Mouse (Mus musculus): ENCODE measurements around the gene Mmp24. TPM values are rescaled to one million over a fixed set of nuclear protein-coding genes. Genes with fewer than 3 reads are reported as not detected.
"Not testable (repeated sequence)": the region's sequence is repeated elsewhere in the genome, so short reads cannot be mapped to it uniquely, and the experiment has no call there.

Gene Mmp24
- total RNA-seq, 1 experiment from 2014 or later = 0.10 TPM

DNA sequence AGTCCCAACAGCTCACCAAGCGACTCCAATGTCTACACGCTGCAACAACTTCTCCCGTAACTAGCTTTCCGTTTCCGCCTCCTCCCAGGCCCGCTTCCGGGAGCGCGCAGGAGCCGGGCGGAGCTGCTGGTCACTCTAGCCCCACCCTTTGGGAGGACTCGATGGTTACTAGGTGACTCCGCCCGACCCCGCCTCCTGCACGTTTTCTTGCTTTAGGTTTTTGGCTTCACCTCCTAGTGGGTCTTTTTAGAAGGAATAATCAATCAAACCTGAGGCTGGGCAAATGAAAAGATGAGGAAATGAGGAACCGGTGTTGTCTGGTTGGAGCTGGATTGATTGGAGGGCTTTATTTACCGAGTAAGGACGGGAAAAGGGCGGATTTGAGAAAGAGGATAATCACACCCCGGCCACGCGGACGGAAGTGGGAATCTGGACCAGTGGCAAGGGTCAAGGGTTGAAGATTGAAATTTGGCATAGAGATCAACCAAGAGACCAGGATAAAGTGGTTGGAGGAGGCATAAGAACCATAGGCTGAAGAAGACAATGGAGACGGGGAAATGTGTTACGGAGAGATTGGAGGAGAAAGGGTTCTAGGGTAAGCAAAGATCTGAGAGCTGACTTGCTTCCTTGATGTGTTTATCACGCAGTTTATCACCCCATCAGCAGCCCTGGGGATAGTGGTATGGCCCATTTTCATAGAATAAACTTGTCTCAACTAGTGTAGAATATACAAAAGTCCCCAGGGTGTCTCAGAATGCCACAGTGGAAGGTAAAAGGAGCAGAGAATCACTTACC lies 51.7 kb downstream of the Mmp24 start, which contains the start of gene Eif6:
Eif6 (minus strand) TSS at position 296 of the 795 bp plus-strand sequence.
- peak; percentile 92 to 94 for ATAC-seq (replicated peaks in 1 of 2; ENCODE audit: insufficient read depth in 1 of 2, low FRiP score in 2 of 2, low TSS enrichment in 1 of 2, low read depth in 1 of 2, poor library complexity in 2 of 2, severe bottlenecking in 2 of 2)

- no peak for ATAC-seq (replicated peaks in 1 of 2; ENCODE audit: insufficient read depth in 1 of 2, low FRiP score in 2 of 2, low TSS enrichment in 1 of 2, low read depth in 1 of 2, poor library complexity in 2 of 2, severe bottlenecking in 2 of 2)
Measured at GRCm38 (mm10) chr2:155830841-155831240, 55.7 kb downstream of the Mmp24 start.

DNA sequence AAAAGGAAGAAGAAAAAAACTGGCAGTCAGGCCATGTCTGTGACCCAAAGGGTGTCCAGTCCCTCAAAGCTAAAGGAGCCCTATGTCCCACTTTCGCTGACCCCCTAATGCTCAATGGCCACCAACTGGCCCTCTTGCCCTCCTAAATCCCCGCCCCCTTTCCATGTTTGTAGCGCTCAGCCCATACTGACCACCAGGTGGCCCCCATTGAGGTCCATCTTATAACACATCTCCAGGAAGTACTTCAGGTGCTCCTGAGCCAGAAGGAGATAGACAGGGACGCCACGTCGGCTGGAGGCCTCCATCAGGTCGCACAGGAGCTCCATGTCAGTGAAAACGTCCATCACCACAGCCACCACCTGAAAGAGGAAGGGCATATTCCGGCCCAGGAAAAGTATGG lies 56.2 kb downstream of the Mmp24 start:
- no peak for ATAC-seq (replicated peaks in 1 of 2; ENCODE audit: insufficient read depth in 1 of 2, low FRiP score in 2 of 2, low TSS enrichment in 1 of 2, low read depth in 1 of 2, poor library complexity in 2 of 2, severe bottlenecking in 2 of 2)

- ATAC-seq (replicated peaks in 1 of 2; ENCODE audit: insufficient read depth in 1 of 2, low FRiP score in 2 of 2, low TSS enrichment in 1 of 2, low read depth in 1 of 2, poor library complexity in 2 of 2, severe bottlenecking in 2 of 2) = not testable (repeated sequence)
Measured at GRCm38 (mm10) chr2:155832087-155832486, 56.9 kb downstream of the Mmp24 start.

- no peak for ATAC-seq (replicated peaks in 1 of 2; ENCODE audit: insufficient read depth in 1 of 2, low FRiP score in 2 of 2, low TSS enrichment in 1 of 2, low read depth in 1 of 2, poor library complexity in 2 of 2, severe bottlenecking in 2 of 2)
Measured at GRCm38 (mm10) chr2:155834732-155835131, 59.6 kb downstream of the Mmp24 start, which contains the start of gene Fam83c. Gene Fam83c (minus strand): TSS chr2:155834854.

DNA sequence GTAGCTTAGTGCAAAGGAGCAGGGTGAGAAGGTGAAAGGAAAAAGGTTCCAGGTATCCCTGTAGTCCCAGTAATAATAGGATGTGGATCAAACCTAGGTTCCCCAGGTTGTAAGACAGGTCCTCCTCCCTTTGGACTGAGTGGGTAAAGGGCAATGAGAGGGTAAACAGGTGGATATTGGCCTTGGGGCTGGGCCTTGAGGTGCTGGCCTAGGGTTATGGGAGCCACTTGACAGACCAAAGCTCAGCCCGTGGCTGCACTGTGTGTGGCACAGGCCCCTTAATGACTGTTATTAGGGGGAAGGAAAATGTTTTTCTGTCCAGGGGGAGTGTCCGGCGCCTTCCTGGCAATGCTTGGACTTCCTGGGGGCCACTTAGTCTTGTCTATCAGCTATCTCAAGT lies 62.8 kb downstream of the Mmp24 start:
- no peak for ATAC-seq (replicated peaks in 1 of 2; ENCODE audit: insufficient read depth in 1 of 2, low FRiP score in 2 of 2, low TSS enrichment in 1 of 2, low read depth in 1 of 2, poor library complexity in 2 of 2, severe bottlenecking in 2 of 2)

DNA sequence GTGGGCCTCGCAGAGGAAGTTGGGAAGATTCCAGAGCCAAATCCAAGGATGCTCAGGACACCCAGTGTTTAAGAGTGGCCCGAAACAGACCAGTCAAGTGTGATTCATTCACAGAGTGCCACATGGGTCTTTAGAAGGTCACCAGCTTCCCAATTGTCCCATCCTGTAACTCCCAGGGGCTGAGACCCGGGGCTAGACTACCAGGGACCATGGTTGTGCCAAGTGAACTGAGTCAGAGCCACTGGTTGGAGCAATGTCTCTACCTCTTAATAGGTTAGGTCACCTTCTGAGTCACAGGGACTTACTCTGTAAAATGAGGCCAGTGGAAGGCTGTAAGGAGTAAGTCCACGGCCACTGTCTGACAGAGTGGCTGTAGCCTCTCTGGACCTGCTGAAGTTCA lies 63.8 kb downstream of the Mmp24 start:
- ATAC-seq (replicated peaks in 1 of 2; ENCODE audit: insufficient read depth in 1 of 2, low FRiP score in 2 of 2, low TSS enrichment in 1 of 2, low read depth in 1 of 2, poor library complexity in 2 of 2, severe bottlenecking in 2 of 2) = no peak

DNA sequence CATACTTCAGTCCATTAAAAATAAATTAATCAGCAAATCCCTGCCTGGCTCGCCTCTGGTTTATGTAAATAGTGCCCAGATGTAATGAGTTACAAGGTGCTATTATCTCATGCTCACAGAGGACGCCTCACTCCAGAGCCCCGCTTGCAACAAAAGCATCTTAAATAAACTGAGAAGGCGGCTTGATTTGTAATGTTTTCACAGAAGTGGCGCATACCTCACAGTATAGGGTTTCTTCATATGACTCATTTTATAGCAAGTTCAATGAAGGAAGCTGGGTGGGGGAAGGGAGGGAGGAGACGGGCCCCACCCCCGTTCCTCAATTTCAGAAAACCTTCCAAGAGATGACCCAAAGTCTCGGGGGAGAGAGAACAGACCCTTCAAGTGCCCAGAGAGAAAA lies 71.8 kb downstream of the Mmp24 start:
- ATAC-seq (replicated peaks in 1 of 2; ENCODE audit: insufficient read depth in 1 of 2, low FRiP score in 2 of 2, low TSS enrichment in 1 of 2, low read depth in 1 of 2, poor library complexity in 2 of 2, severe bottlenecking in 2 of 2) = no peak

DNA sequence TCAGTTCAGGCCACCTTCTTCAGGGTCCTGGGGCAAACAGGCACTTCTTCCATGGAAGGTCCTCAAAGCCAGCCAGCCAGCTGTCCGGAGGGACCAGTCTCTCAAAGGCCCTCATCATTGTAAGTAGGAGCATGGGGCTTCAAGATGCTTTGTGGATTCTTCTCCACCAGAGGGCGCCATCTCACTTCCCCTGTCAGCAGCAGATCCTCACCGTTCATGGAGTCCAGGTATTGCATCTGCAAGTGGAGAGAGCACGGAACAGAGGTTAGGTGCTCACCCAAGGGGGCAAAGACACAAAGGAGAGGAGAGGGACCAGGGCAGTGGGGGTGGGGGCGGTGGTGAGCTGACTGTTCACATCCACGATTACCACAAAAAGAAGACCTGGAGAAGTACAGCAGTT lies 73.1 kb downstream of the Mmp24 start:
- peak; percentile 63 to 79; a peak in 3 of 4 replicates for ATAC-seq (replicated peaks in 1 of 2; ENCODE audit: insufficient read depth in 1 of 2, low FRiP score in 2 of 2, low TSS enrichment in 1 of 2, low read depth in 1 of 2, poor library complexity in 2 of 2, severe bottlenecking in 2 of 2)

DNA sequence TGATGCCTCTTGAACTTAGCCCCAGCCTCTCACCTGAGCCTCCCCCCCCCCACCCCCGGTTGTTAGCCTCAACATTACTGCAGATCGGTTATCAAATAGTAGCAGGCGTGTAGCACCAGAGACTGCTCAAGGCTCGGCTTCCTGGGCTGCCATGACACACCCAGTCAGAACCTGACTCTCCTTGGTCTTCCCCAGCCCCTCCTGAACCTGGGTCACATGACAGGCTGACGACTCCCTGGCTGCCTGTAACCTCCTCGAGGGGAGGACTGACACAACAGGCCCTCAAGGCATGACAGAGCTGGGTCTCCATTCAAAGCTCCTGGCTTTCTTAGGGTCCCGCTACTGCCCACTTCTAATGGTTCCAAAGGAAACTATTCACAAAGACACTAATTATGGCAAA lies 74.3 kb downstream of the Mmp24 start:
- ATAC-seq (replicated peaks in 1 of 2; ENCODE audit: insufficient read depth in 1 of 2, low FRiP score in 2 of 2, low TSS enrichment in 1 of 2, low read depth in 1 of 2, poor library complexity in 2 of 2, severe bottlenecking in 2 of 2) = no peak

- ATAC-seq (replicated peaks in 1 of 2; ENCODE audit: insufficient read depth in 1 of 2, low FRiP score in 2 of 2, low TSS enrichment in 1 of 2, low read depth in 1 of 2, poor library complexity in 2 of 2, severe bottlenecking in 2 of 2) = no peak
Measured at GRCm38 (mm10) chr2:155850120-155850519, 75.0 kb downstream of the Mmp24 start.

- no peak for ATAC-seq (replicated peaks in 1 of 2; ENCODE audit: insufficient read depth in 1 of 2, low FRiP score in 2 of 2, low TSS enrichment in 1 of 2, low read depth in 1 of 2, poor library complexity in 2 of 2, severe bottlenecking in 2 of 2)
Measured at GRCm38 (mm10) chr2:155852536-155852935, 77.4 kb downstream of the Mmp24 start.

GRCm38 (mm10) chr2:155860102-155860501 lies 85.0 kb downstream of the Mmp24 start:
- no peak for ATAC-seq (replicated peaks in 1 of 2; ENCODE audit: insufficient read depth in 1 of 2, low FRiP score in 2 of 2, low TSS enrichment in 1 of 2, low read depth in 1 of 2, poor library complexity in 2 of 2, severe bottlenecking in 2 of 2)

GRCm38 (mm10) chr2:155861581-155861980 lies 86.4 kb downstream of the Mmp24 start:
- ATAC-seq (replicated peaks in 1 of 2; ENCODE audit: insufficient read depth in 1 of 2, low FRiP score in 2 of 2, low TSS enrichment in 1 of 2, low read depth in 1 of 2, poor library complexity in 2 of 2, severe bottlenecking in 2 of 2) = no peak

DNA sequence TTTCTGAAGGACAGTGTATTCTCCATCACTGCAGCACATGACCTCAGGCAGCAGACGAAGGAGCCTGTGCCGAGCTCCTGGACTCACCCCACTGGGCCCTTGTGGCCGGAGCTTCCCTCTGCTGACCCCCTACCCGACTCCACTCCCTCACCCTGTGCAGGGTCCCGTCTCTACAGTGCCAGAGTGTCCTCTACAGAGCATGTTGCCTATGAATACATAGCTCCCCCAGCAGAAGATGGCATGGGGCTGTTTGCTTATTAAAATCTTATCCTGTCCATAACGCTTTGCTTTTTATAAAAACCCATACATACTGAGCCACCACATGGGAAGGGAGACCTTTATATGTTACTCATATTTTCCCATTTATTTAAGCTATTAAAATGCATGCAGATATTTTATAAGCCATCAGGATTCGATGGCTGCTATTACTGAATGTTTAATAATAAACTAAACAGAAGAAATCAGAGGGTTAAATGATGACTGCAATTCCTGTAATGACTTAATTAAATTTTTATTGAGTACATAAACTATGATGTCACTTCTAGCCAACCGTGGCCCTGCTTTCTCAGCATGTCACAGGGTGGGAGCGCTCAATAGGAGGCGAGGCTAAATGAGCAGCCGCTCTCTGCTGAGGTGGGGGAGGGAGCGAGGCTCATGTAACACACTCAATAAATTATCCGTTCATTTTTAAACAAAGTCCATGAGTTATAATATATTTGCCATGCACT lies 87.6 kb downstream of the Mmp24 start:
- no peak for ATAC-seq (replicated peaks in 1 of 2; ENCODE audit: insufficient read depth in 1 of 2, low FRiP score in 2 of 2, low TSS enrichment in 1 of 2, low read depth in 1 of 2, poor library complexity in 2 of 2, severe bottlenecking in 2 of 2)

DNA sequence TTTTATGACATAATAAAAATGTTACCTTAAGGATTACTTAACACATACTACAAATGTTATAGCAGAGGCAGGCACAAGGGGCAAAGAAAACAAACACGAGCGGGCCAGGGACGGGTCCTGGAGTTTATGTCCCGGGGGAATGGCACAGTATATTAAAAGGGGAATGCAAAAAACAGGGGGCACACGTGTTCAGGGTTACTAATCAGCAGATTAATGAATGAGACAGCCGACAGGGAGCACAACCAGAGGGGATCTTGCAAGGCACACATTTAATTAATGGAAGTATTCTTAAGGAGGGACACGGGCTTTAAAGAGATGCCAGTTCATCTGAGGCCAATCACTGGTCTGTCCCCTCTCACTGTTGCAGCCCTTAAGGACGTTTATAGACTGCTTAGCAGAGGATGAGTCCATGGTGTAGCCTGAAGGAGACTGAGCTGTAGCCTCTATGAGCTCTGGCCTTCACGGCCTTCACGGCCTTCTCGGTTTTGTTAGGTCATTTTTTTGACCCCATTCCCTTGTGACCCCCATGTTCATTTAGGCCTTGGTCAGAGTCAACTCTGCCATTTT lies 88.2 kb downstream of the Mmp24 start:
- ATAC-seq (replicated peaks in 1 of 2; ENCODE audit: insufficient read depth in 1 of 2, low FRiP score in 2 of 2, low TSS enrichment in 1 of 2, low read depth in 1 of 2, poor library complexity in 2 of 2, severe bottlenecking in 2 of 2) = no peak

All from hematopoietic stem cell, adult 5-6 weeks (primary cell).